Mouse (Mus musculus) limb, embryonic 15.5 days (tissue): ENCODE data around the gene Ccdc106. TPM values are rescaled to one million over a fixed set of nuclear protein-coding genes. Genes with fewer than 3 reads are reported as not detected.

Source experiments
- ATAC-seq: fragments of 200-750 bp; cut with Nextera tagmentation; 2 replicates; pipeline ENCODE4 v1.8.0; 2017; ENCODE audit warnings: low read depth, moderate TSS enrichment; ENCODE audit not compliant: insufficient number of reproducible peaks, low FRiP score, low TSS enrichment
- H3K27ac ChIP-seq: fragments of 300-500 bp; sonication (generic); 2 replicates; pipeline ENCODE4 v1.5.1; 2015; ENCODE audit warnings: moderate library complexity, mild to moderate bottlenecking, inconsistent platforms
- H3K27me3 ChIP-seq: fragments of 300-500 bp; sonication (generic); 2 replicates; pipeline ENCODE4 v1.6.1; 2015; ENCODE audit warnings: inconsistent platforms
- H3K36me3 ChIP-seq: fragments of 300-500 bp; sonication (generic); 2 replicates; pipeline ENCODE4 v1.6.1; 2015; ENCODE audit warnings: inconsistent platforms
- H3K4me1 ChIP-seq: fragments of 300-500 bp; sonication (generic); 2 replicates; pipeline ENCODE4 v1.6.1; 2015; ENCODE audit warnings: inconsistent platforms
- H3K4me2 ChIP-seq: fragments of 300-500 bp; sonication (generic); 2 replicates; pipeline ENCODE4 v1.6.1; 2015; ENCODE audit warnings: mild to moderate bottlenecking, inconsistent platforms
- H3K4me3 ChIP-seq: fragments of 300-500 bp; sonication (generic); 2 replicates; pipeline ENCODE4 v1.5.1; 2015; ENCODE audit warnings: mild to moderate bottlenecking, inconsistent platforms
- H3K9ac ChIP-seq: fragments of 300-500 bp; sonication (generic); 2 replicates; pipeline ENCODE4 v1.6.1; 2015; ENCODE audit warnings: inconsistent platforms
- H3K9me3 ChIP-seq: fragments of 300-500 bp; sonication (generic); 2 replicates; pipeline ENCODE4 v1.6.1; 2016; ENCODE audit warnings: inconsistent platforms
- WGBS: fragments of 180-500 bp; shearing (Covaris S2); methylation state at CpG from one replicate; pipeline ENCODE4 v1.1.7; 2015; 5-methylcytosine and 5-hydroxymethylcytosine counted together
- polyA plus RNA-seq: library from polyadenylated mRNA; unstranded; fragments of >200 nt; fragmentation: Nextera tagmentation; extraction: Ambion mirVana; gene quantifications from 2 replicates; pipeline ENCODE4 v1.2.1, GENCODE M21; 2015

Gene Ccdc106
- polyA plus RNA-seq, 1 experiment from 2014 or later, result 37.3 TPM

GRCm38 (mm10) chr7:5037026-5037425, 16.7 kb downstream of the Ccdc106 start:
- Histone ChIP-seq H3K4me2 (no peak overlapping the region), H3K9ac (no peak overlapping the region), H3K9me3 (peaks cover 7% of the 10 kb centered on the region; the same call in 1 of the 2 replicates), H3K4me3 (no peak overlapping the region), H3K27me3 (no peaks in the 10 kb centered on the region), H3K27ac (no peak overlapping the region), H3K4me1 (peaks cover 3% of the 10 kb centered on the region; the same call in 1 of the 2 replicates), H3K36me3 (peaks cover 52% of the 10 kb centered on the region)
- no peak for ATAC-seq
- WGBS, result 92% methylated on average over 7 of the region's 7 CpGs

- H3K36me3 ChIP-seq, result peaks cover 48% of the 10 kb centered on the region
Observed at GRCm38 (mm10) chr7:5037467-5037866, 17.1 kb downstream of the Ccdc106 start.

GRCm38 (mm10) chr7:5038109-5038732, 17.9 kb downstream of the Ccdc106 start, which contains the start of gene Zfp784:
Zfp784 (minus strand) TSS chr7:5038446.
- Histone ChIP-seq H3K4me3 (peak within 1 kb of the TSS; percentile 70), H3K9me3 (0 out of 2 replicates have a peak, but pooled peaks cover 7% of the 10 kb centered on the region), H3K27me3 (no peaks in the 10 kb centered on the region), H3K4me2 (peak within 1 kb of the TSS; percentile 46), H3K27ac (peak within 1 kb of the TSS; percentile 98), H3K4me1 (peaks cover 3% of the 10 kb centered on the region; the same call in 1 of the 2 replicates), H3K36me3 (peaks cover 40% of the 10 kb centered on the region), H3K9ac (peak within 1 kb of the TSS; percentile 71)
- under 1% methylated on average over 48 of the region's 48 CpGs for WGBS
- peak; percentile 92 for ATAC-seq

More at GRCm38 (mm10) chr7:5037467-5037866, 17.1 kb downstream of the Ccdc106 start:
- H3K27ac ChIP-seq, result peak overlapping the region; percentile 98; the same call in 1 of the 2 replicates
- H3K4me2 ChIP-seq, result peak overlapping the region; percentile 46
- H3K27me3 ChIP-seq, result no peaks in the 10 kb centered on the region
- 0 out of 2 replicates have a peak, but pooled peaks cover 7% of the 10 kb centered on the region for H3K9me3 ChIP-seq
- H3K4me1 ChIP-seq, result peaks cover 3% of the 10 kb centered on the region; the same call in 1 of the 2 replicates
- WGBS, result 89% methylated on average over 8 of the region's 8 CpGs
- H3K9ac ChIP-seq, result no peak overlapping the region; the same call in 1 of the 2 replicates
- H3K4me3 ChIP-seq, result peak overlapping the region; percentile 70
- no peak for ATAC-seq

GRCm38 (mm10) chr7:5038940-5039339, 18.6 kb downstream of the Ccdc106 start:
- Histone ChIP-seq H3K27me3 (no peaks in the 10 kb centered on the region), H3K9ac (peak overlapping the region; percentile 71; the same call in 1 of the 2 replicates), H3K27ac (peak overlapping the region; percentile 98), H3K4me1 (peaks cover 3% of the 10 kb centered on the region; the same call in 1 of the 2 replicates), H3K4me3 (peak overlapping the region; percentile 70), H3K4me2 (peak overlapping the region; percentile 46), H3K9me3 (0 out of 2 replicates have a peak, but pooled peaks cover 7% of the 10 kb centered on the region), H3K36me3 (peaks cover 33% of the 10 kb centered on the region)
- no peak for ATAC-seq
- 27% methylated on average over 5 of the region's 5 CpGs for WGBS

DNA sequence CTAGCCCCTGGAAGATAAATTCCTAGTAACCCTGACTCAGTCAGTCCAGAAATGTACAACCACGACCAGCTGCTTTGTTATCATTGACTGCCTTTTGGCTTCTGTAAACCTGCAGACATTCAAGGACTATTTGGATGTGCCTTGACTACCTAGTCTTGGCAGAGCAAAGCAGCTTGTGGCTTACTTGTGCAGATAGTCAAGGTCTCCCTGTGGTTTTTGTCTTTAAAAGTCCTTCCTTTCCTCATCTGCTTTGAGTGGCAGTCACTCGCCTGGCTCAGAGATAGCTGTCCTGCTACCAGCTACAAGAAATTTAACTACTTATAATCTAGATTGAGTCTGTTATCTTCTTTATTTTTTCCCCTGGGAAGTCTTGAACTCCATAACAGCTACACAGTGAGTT, 24.6 kb downstream of the Ccdc106 start:
- 0 out of 2 replicates have a peak, but pooled peaks cover 5% of the 10 kb centered on the region for H3K36me3 ChIP-seq
- H3K4me3 ChIP-seq, result no peak overlapping the region
- 82% methylated on average over 2 of the region's 2 CpGs for WGBS
- H3K4me1 ChIP-seq, result no peaks in the 10 kb centered on the region
- H3K27ac ChIP-seq, result no peak overlapping the region
- no peak overlapping the region for H3K4me2 ChIP-seq
- no peak overlapping the region for H3K9ac ChIP-seq
- ATAC-seq, result no peak
- H3K27me3 ChIP-seq, result no peaks in the 10 kb centered on the region
- H3K9me3 ChIP-seq, result no peaks in the 10 kb centered on the region

DNA sequence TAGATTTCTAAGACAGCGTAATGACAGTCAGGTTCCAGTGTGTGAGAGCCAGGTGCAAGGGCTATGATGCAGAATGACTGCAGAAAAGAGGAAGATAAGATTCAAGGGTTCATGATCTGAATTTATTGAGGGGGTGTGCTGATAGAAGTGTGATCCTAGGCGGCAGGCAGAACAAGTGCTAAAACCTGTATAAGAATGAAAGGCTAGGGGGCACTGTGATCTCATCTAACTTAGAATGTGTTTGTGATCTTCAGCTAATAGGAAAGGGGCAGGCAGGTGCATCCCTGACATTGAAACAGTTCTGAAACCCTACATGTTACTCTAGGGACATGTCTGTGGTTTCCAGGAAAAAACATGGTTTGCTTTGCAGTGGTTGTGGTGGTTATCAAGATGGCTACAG, 25.8 kb downstream of the Ccdc106 start:
- WGBS, result 73% methylated on average over 2 of the region's 2 CpGs
- H3K9me3 ChIP-seq, result no peaks in the 10 kb centered on the region

DNA sequence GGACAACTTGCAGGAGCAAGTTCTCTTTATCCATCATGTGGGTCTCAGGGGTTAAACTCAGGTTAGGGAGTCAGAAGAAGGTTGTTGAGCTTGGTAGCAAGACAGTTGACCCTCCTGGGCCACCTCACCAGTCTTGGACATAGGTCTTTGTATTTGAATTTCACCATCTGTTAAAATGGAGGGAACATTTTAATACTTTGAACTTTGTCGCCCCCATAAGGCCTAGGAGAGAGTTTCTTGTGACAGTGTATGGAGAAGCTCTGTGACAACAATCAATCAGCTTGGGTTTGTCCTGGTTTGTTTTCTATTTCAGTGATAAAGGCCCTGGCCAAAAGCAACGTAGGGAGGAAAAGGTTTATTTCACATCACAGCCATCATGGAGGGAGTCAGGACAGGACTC, 27.0 kb downstream of the Ccdc106 start:
- Histone ChIP-seq H3K4me2 (no peak overlapping the region), H3K27me3 (peaks cover 4% of the 10 kb centered on the region; the same call in 1 of the 2 replicates), H3K27ac (no peak overlapping the region), H3K4me3 (no peak overlapping the region), H3K9ac (no peak overlapping the region), H3K9me3 (no peaks in the 10 kb centered on the region), H3K4me1 (peaks cover 14% of the 10 kb centered on the region), H3K36me3 (no peaks in the 10 kb centered on the region)
- ATAC-seq, result no peak
- WGBS, result 23% methylated on average over 2 of the region's 2 CpGs

More for the DNA sequence above, 25.8 kb downstream of the Ccdc106 start:
- no peak overlapping the region for H3K27ac ChIP-seq
- H3K27me3 ChIP-seq, result no peaks in the 10 kb centered on the region
- no peak for ATAC-seq
- H3K4me3 ChIP-seq, result no peak overlapping the region
- H3K36me3 ChIP-seq, result 0 out of 2 replicates have a peak, but pooled peaks cover 5% of the 10 kb centered on the region
- H3K4me2 ChIP-seq, result no peak overlapping the region
- no peak overlapping the region for H3K9ac ChIP-seq
- H3K4me1 ChIP-seq, result peaks cover 8% of the 10 kb centered on the region

DNA sequence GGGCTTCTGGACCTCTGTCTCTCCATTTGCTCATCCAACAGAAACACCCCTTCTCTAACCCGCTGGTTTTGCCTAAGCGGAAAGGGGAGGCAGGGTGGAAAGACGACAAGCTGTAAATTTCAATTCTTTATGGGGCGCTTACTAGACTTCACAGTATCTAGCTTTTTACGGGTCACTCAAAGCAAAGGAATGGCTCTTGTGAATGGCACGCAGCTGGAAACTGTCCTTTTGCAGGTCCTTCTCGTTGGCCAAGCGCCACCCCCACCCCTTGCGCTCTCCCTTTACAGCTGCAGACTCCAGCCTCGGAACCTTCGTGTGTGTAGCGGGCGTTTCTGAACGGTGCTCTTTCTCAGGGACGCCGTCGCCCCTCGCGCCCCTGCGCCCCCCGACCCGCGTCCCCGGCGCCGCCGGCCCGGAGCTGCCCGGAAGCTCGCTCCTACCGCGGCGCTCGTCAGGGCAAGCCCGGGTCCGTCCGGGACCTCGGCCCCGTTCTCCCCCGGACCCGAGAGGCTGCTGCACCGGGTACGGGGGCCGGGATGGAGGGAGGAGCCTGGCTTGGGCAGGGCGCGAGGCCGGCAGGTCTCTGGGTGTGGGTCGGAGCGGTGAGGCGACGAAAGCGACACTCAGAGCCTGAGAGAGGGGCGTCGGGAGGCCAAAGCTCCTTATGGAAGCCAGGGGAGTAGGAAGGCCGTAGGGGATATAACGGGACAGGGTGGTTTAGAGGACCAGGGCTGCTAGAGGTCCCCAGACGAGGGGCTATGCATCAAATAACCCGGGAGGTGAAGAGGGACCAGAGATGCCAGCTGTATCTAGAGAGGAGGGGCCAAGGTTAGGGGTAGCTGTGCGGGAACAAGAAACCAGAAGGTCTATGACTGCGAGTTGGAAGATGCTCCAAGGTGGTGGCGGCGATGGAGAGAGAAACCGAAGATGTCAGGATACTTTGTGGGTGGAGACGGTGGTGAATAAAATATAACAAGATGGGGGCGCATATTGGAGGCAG, 31.1 kb downstream of the Ccdc106 start, which contains the start of gene Zfp580:
Gene Zfp580, plus strand, starts transcription at position 346 of the 1,000 bp plus-strand sequence.
- H3K27me3 ChIP-seq, result peaks cover 41% of the 10 kb centered on the region

DNA sequence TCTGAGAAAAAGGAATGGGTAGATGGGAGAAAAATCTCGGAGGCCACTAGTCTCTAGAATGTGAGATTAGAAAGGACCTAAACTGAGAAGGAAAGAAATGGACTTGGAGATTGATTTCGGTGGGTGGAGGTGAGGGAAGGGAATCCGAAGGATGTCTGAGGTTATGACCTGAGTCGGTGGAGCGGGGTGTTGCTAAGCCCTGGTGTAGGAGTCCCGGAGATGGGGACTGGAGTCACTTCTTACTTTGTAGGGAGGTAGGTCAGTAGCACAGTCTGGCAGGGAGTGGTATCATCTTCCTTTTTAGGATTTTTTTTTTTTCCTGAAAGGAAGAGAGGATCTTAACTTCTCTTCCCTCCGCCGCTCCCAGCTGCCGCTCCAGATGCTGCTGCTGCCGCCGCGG, 32.1 kb downstream of the Ccdc106 start:
- Histone ChIP-seq H3K4me2 (peak overlapping the region; percentile 82), H3K4me1 (peaks cover 51% of the 10 kb centered on the region), H3K4me3 (peak overlapping the region; percentile 79), H3K9me3 (no peaks in the 10 kb centered on the region), H3K27ac (no peak overlapping the region), H3K9ac (peak overlapping the region; percentile 78), H3K27me3 (peaks cover 41% of the 10 kb centered on the region), H3K36me3 (no peaks in the 10 kb centered on the region)
- 2% methylated on average over 10 of the region's 12 CpGs for WGBS
- no peak for ATAC-seq

More for the DNA sequence above, 31.1 kb downstream of the Ccdc106 start, which contains the start of gene Zfp580:
- Histone ChIP-seq H3K4me2 (peak within 1 kb of the TSS; percentile 82), H3K27ac (peak within 1 kb of the TSS; percentile 80), H3K36me3 (no peaks in the 10 kb centered on the region), H3K9ac (peak within 1 kb of the TSS; percentile 78), H3K9me3 (no peaks in the 10 kb centered on the region), H3K4me3 (peak within 1 kb of the TSS; percentile 79), H3K4me1 (peaks cover 44% of the 10 kb centered on the region)
- under 1% methylated on average over 65 of the region's 65 CpGs for WGBS
- peak; percentile 65; the same call in 1 of the 2 replicates for ATAC-seq

GRCm38 (mm10) chr7:5052931-5053343, 32.6 kb downstream of the Ccdc106 start:
- H3K4me1 ChIP-seq, result peaks cover 56% of the 10 kb centered on the region
- peaks cover 45% of the 10 kb centered on the region for H3K27me3 ChIP-seq
- H3K9me3 ChIP-seq, result no peaks in the 10 kb centered on the region
- WGBS, result 4% methylated on average over 40 of the region's 45 CpGs
- H3K9ac ChIP-seq, result peak overlapping the region; percentile 78; the same call in 1 of the 2 replicates
- no peak for ATAC-seq
- no peaks in the 10 kb centered on the region for H3K36me3 ChIP-seq
- H3K4me2 ChIP-seq, result peak overlapping the region; percentile 82
- peak overlapping the region; percentile 79 for H3K4me3 ChIP-seq
- H3K27ac ChIP-seq, result no peak overlapping the region

DNA sequence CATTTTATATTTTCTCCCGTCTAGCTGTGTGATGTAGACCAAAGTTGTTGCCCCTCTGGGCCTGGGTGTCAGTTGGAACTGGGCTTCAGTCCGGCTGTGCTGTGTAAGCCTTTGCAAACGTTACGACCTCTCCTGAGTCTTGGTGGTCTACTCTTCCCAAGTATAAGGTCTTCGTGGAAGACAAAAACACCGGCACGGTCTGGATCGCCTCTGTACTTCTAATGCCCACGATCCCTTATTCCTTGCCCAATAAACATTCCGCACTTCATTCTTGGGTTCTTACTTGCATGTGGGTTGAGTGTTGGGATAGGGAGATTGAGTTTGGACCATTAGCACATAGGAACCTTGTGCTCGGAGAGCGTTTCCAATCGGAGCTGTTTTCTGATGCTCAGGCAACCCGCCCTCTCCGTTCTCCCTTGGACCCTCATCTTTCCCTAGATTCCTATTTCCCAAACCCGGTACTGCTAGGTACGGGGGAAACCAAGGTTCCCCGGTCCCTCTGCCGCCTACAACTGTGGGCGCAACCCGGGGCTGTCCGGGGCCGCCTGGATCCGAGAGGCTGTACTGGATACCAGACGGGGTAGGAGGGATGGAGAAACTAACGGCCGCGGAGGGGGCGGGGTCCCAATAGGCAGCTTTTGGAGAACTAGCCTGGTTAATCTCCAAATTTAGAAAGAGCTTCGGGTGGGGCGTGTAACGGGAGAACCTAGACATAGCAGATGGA, 33.3 kb downstream of the Ccdc106 start:
- WGBS, result 10% methylated on average over 32 of the region's 32 CpGs
- Histone ChIP-seq H3K4me1 (peaks cover 61% of the 10 kb centered on the region), H3K27me3 (peaks cover 45% of the 10 kb centered on the region), H3K9me3 (no peaks in the 10 kb centered on the region), H3K36me3 (no peaks in the 10 kb centered on the region), H3K4me2 (peak overlapping the region; percentile 82), H3K9ac (peak overlapping the region; percentile 44; the same call in 1 of the 2 replicates), H3K27ac (no peak overlapping the region), H3K4me3 (peak overlapping the region; percentile 79)
- ATAC-seq, result no peak
